Mouse (Mus musculus): ENCODE measurements at regions not wholly inside any gene's neighbourhood (a gene's known extent, or its start where the extent isn't known, plus 50 kb on each side); places are given as distances from the start of the nearest gene placed in this dataset.

GRCm38 (mm10) chr14:80789131-80789530 lies 805.2 kb downstream of the Olfm4 start:
- DNase-seq (ENCODE audit: low spot score in 2 of 2): no peak

DNA sequence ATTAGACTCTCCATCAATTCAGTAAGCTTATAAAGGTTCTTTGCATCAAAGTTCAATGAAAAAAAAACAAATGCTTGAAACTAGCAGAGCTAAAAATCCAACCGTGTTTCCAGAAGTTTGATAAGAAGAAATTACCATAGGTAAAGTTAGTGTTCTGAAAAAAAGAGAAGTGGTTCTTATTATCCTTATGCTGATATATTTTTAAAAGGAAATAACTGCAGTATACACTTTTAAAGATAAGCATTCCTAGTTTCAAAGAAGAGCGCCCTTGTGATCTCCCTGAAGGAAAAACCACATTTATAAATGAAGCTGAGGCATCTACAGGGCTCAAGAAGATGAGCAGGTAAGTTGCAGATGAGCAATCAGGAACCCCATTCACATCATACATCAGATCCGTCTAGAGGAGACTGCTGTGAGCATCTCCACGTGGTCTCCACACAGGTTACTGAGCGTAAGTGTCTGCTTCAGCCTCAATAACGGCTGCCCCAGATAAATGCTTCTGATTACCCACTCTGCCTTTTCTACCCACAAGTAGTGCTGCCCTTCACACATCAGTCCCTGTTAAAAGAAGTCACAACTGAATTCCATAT lies 815.6 kb downstream of the Olfm4 start:
- no peak for DNase-seq (ENCODE audit: low spot score in 2 of 2)

GRCm38 (mm10) chr14:80830476-80830875 lies 846.6 kb downstream of the Olfm4 start:
- DNase-seq (ENCODE audit: low spot score in 2 of 2): no peak

DNA sequence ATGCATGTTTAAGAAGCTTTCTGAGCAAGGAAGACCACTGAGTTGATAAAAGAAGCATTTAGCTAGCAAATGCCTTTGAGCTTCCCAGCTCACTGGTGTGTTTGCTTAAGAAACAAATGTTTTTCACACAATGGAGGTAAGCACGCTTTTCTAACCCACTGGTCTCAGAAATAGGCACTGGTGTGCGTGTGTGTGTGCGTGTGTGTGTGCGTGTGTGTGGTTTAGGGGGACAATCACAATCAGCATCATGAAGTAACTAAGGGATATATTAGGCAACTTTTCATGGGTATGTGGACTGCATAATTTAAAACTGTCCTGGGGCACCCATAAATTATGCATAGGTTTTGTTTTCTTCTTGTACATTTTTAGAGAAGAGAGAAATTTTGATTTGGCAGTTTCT lies 860.7 kb downstream of the Olfm4 start:
- DNase-seq (ENCODE audit: low spot score in 2 of 2): no peak

DNA sequence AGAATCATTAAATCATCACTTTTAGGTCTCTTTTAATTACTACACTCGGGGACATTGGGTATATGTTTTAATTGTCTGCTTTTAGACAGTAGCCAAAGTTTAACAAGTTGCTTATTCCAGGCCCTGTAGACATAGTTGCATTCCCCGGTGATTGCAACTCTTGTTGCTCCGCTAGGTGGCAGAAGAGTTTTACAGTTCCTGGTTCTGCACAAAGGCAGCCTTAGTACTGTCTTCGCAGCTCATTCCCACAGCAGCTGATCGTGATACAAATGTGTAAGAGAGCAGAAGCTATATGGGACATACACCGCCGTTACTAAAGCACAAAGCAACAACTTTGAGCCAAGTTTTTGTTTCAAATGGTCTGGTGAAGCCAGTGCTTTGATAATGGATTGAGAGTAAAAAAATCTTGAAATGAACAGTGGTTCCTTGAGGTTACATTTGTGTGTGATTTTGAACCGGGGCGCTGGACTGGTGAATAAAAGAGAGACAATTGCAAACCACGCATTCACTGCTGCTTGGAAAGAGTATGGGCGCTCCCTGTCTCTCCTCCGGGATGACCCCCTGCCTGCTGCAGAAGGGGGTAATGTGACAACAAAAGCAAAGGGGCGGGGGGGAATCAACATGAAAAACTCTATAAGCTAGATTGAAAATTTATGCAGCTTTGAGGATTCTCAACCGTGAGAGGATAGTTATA lies 861.8 kb downstream of the Olfm4 start:
- DNase-seq (ENCODE audit: low spot score in 2 of 2): peak; percentile 78 to 83

DNA sequence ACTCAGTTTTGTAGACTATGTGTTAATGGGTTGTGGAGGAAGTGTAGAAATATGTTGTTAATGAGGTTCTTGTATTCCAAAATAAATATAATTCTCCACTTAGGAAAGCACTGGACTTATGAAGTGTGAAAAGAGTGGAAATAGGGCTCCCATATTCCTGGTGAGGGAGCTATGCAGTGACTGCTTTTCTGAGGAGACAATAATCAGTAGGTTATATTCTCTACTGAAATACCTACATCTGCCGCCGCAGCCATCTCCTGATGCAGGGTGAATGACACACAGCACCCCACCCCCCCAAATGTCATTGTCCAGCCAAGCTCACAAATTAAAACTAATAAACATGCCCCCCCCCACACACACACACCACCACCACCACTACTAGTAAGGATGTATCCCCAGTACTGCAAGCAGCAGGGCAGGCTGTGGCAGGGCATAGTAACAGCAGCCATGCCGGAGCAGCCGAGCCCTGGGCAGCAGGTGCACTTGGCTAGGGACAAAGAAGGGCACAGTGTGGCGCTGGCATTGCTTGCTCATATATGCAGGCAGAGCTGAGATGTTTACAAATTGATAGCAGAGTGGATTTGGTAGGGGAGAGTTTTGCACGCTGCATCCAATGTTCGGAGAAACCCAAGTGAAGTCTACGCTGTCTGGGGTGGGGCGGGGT lies 862.7 kb downstream of the Olfm4 start:
- no peak for DNase-seq (ENCODE audit: low spot score in 2 of 2)
